Mouse (Mus musculus) E14TG2a.4 (cell line): Measurements from ENCODE around the gene Aars2.
A peak's percentile ranks its signal among the peaks of the same experiment; 100 is the strongest.

Experiments used
- H3K27me3 ChIP-seq: 2 replicates; pipeline ENCODE4 v1.6.1; 2014; ENCODE audit warnings: low read length, control low read depth; ENCODE audit not compliant: insufficient read depth
- H3K36me3 ChIP-seq: 2 replicates; pipeline ENCODE4 v1.6.1; 2014; ENCODE audit warnings: low read length, control low read depth; ENCODE audit not compliant: insufficient read depth
- H3K4me1 ChIP-seq: replicated peaks from 2 replicates; pipeline ENCODE4 v1.6.1; 2014; ENCODE audit warnings: low read depth, low read length, control low read depth
- H3K4me3 ChIP-seq: replicated peaks from 2 replicates; pipeline ENCODE4 v1.5.1; 2014; ENCODE audit warnings: mild to moderate bottlenecking, low read length
- H3K9me3 ChIP-seq: 2 replicates; pipeline ENCODE4 v1.6.1; 2014; ENCODE audit warnings: low read length, control low read depth
- CTCF ChIP-seq: conservative IDR thresholded peaks from 2 replicates; pipeline ENCODE4 v1.5.1; 2014; ENCODE audit warnings: low read length
- NANOG ChIP-seq: IDR thresholded peaks from 2 replicates; pipeline ENCODE4 v1.6.1; 2014; ENCODE audit warnings: borderline replicate concordance, low read length, mixed read lengths
- POU5F1 ChIP-seq: IDR thresholded peaks from 2 replicates; pipeline ENCODE4 v1.6.1; 2014; ENCODE audit warnings: low read length, borderline replicate concordance

Aars2 gene

DNA sequence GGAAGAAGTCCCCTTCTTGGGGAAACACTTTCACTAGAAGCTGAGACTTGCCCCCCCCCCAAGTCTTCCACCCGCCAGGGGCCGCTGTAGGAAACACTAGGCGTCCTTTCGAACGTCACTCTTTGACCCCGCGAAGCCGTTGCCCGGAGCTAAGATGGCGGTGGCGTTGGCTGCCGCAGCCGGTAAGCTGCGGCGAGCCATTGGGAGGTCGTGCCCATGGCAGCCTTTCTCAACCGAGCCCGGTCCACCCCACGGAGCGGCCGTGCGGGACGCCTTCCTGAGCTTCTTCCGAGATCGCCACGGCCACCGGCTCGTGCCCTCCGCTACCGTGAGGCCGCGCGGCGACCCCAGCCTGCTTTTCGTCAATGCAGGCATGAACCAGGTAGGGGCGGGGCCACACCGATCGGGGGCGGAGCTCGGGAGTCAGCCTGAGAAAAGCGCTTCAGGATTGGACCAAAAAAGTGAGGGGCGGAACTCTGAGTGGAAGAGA, at the start of gene Aars2:
TSS of gene Aars2 (plus strand) at position 142 of the 490 bp plus-strand sequence.
- H3K4me1 ChIP-seq = peaks cover 62% of the 10 kb centered on the region

DNA sequence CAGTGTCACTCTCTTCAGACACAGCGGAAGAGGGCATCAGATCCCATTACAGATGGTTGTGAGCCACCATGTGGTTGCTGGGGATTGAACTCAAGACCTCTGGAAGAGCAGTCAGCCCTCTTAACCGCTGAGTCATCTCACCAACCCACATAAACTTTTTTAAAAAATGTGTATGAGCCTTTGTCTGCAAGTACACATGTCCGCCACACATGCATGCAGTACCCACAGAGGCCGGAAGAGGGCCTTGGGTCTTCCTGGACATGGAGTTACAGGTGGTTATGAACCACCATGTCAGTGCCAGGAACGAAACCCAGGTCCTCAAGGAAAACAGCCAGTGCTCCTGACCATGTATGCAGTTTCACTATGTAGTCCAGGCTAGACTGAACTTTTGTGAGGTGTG, 49.2 kb upstream of the Aars2 start:
- Histone ChIP-seq H3K36me3 (peaks cover 50% of the 10 kb centered on the region), H3K4me3 (peak overlapping the region; percentile 79), H3K27me3 (no peaks in the 10 kb centered on the region), H3K4me1 (peaks cover 83% of the 10 kb centered on the region), H3K9me3 (no peaks in the 10 kb centered on the region)
- TF ChIP-seq NANOG = no peak
- no peak for TF ChIP-seq POU5F1
- TF ChIP-seq CTCF = peak; percentile 83

More for the DNA sequence above, at the start of gene Aars2:
- Histone ChIP-seq H3K9me3 (no peaks in the 10 kb centered on the region), H3K27me3 (no peaks in the 10 kb centered on the region), H3K36me3 (peaks cover 40% of the 10 kb centered on the region), H3K4me3 (peak within 1 kb of the TSS; percentile 91)
- TF ChIP-seq NANOG (no peak), POU5F1 (no peak), CTCF (peak; percentile 71)

DNA sequence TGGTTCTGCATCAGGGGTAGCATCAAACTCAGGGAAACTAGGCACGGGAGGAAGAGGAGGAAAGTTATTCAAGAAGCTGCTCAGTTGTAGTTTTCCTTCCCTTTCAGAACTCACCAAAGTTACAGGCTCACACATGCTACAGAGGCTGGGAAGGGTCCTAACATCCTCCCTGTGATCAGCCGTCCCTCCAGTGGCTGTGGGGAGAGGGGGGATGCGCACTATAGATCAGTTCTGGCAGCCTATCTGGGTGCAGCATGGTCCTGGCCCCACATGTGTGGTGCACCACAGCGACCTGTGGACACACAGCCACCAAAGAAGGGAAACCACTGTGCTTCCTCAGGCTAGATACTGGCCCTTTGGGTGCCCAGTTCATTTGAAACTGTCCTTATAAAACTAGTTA, 48.1 kb upstream of the Aars2 start:
- Histone ChIP-seq H3K4me3 (peak overlapping the region; percentile 79), H3K4me1 (peaks cover 78% of the 10 kb centered on the region), H3K36me3 (peaks cover 43% of the 10 kb centered on the region), H3K27me3 (no peaks in the 10 kb centered on the region), H3K9me3 (no peaks in the 10 kb centered on the region)
- TF ChIP-seq NANOG (no peak), POU5F1 (no peak), CTCF (no peak)

GRCm38 (mm10) chr17:45459062-45459461, 47.6 kb upstream of the Aars2 start:
- peaks cover 77% of the 10 kb centered on the region for H3K4me1 ChIP-seq
- peaks cover 38% of the 10 kb centered on the region for H3K36me3 ChIP-seq
- no peaks in the 10 kb centered on the region for H3K9me3 ChIP-seq
- peak overlapping the region; percentile 79 for H3K4me3 ChIP-seq
- H3K27me3 ChIP-seq = no peaks in the 10 kb centered on the region
- TF ChIP-seq POU5F1 (no peak), NANOG (peak; percentile 30; the same call in 1 of the 2 replicates)

DNA sequence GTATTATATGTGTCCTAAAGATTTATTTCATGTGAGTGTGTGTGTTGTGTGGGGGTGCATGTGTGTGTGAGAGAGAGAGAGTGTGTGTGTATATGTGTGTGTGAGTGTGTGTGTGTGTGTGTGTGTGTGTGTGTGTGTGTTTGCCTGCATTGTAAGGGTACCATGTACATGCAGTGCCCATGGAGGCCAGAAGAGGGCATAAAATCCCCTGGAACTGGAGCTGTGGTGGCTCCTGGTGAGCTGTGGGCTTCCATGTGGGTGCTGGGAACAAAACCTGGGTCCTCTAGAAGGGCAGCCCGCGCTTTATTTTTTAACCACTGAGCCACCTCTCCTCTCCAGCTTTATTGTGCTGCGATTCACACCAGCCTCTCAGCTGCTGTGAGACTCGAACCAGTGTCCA, 44.1 kb upstream of the Aars2 start:
- peaks cover 75% of the 10 kb centered on the region for H3K4me1 ChIP-seq
- peaks cover 8% of the 10 kb centered on the region for H3K9me3 ChIP-seq
- H3K27me3 ChIP-seq = no peaks in the 10 kb centered on the region
- H3K36me3 ChIP-seq = peaks cover 31% of the 10 kb centered on the region
- TF ChIP-seq CTCF = no peak; the same call in 1 of the 2 replicates
- 0 out of 2 replicates have a peak overlapping the region, but pooled peaks have one; percentile 5 for H3K4me3 ChIP-seq

DNA sequence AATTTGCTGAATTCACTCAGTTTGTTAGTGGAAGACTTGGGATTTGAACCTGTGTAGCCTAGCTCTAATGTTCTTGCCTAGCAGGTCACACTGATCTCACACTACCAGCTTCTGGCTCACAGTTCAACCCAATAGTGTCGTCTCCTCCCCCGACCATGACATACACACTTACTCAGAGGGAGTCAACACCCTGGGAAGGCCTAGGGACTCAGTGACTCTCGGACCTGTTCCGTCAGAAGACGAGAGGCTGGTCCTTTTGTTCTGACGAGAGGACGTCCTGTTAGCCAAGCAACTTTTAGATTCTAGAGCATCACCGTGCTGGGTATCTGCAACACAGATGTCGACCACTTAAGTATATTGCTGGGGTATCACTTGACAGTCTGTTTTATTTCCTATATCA, 42.4 kb upstream of the Aars2 start:
- Histone ChIP-seq H3K36me3 (peaks cover 18% of the 10 kb centered on the region), H3K9me3 (peaks cover 8% of the 10 kb centered on the region)
- no peak for TF ChIP-seq NANOG
- no peak for TF ChIP-seq POU5F1
- no peak for TF ChIP-seq CTCF

GRCm38 (mm10) chr17:45466701-45467100, 39.9 kb upstream of the Aars2 start:
- no peaks in the 10 kb centered on the region for H3K27me3 ChIP-seq
- H3K4me1 ChIP-seq = peaks cover 53% of the 10 kb centered on the region
- H3K36me3 ChIP-seq = 0 out of 2 replicates have a peak, but pooled peaks cover 3% of the 10 kb centered on the region
- TF ChIP-seq CTCF (peak; percentile 51), NANOG (no peak)
- H3K4me3 ChIP-seq = no peak overlapping the region
- H3K9me3 ChIP-seq = peaks cover 8% of the 10 kb centered on the region

More for the DNA sequence above, 42.4 kb upstream of the Aars2 start:
- Histone ChIP-seq H3K27me3 (no peaks in the 10 kb centered on the region), H3K4me1 (peaks cover 68% of the 10 kb centered on the region), H3K4me3 (no peak overlapping the region)

GRCm38 (mm10) chr17:45468302-45468701, 38.3 kb upstream of the Aars2 start:
- TF ChIP-seq NANOG (no peak), CTCF (peak; percentile 77)
- Histone ChIP-seq H3K36me3 (no peaks in the 10 kb centered on the region), H3K4me1 (peaks cover 52% of the 10 kb centered on the region), H3K4me3 (no peak overlapping the region), H3K9me3 (peaks cover 8% of the 10 kb centered on the region), H3K27me3 (no peaks in the 10 kb centered on the region)

DNA sequence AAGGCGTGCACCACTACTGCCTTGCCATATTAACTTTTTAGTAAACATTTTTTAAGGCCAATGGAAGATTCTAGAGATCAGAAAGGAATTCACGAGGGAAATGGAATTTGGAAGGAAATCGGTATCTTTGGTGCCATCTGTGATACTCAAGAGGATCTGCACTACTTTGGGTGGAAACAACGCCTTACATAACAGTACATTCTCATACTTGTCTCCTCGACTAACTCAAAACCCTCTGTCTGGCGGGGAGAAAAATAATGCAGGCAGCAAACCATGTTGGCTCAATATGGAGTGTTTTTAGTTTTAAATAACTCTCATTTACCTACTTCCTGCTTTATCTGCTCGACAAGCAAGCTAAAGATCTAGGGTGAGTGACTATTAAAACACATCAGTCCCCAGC, 35.9 kb upstream of the Aars2 start:
- H3K9me3 ChIP-seq = peaks cover 8% of the 10 kb centered on the region
- no peak overlapping the region for H3K4me3 ChIP-seq
- H3K4me1 ChIP-seq = peaks cover 53% of the 10 kb centered on the region
- TF ChIP-seq POU5F1 (no peak), NANOG (no peak), CTCF (no peak)
- no peaks in the 10 kb centered on the region for H3K36me3 ChIP-seq
- no peaks in the 10 kb centered on the region for H3K27me3 ChIP-seq
